11 mouse cellular contexts compared by ENCODE assay signal in the genomic region with DNA sequence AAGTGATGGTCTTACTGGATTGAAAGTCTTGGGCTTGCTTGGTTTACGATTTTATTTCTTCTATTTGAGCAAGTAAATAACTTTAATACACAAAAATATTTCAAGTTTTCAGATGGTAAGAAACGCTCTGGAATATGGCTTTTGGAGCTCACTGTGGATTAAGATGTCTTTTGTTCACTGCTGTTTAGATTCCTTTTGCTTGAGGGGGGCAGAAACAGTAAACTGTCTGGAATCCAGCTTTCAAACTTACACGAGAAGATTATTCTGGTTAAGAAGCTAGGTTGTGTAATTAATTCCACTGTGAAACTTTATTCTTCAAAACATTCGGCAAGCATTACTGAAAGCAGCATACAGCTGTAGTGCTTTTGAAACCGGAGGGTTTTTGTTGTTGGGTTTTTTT. TPM values are rescaled to one million over a fixed set of nuclear protein-coding genes. Genes with fewer than 3 reads are reported as not detected.
DNase-seq lines count a peak whose midpoint lies in the region; ATAC-seq and TF ChIP-seq lines count a peak whose summit lies in the region.
"Had no signal": no experiment of that assay in that cellular context is flagged by ENCODE, and none has a peak within 500 bp of the region (broad histone marks: within the 10 kb centered on the region; RNA-seq: fewer than 3 reads in every experiment).

No protein-coding gene starts in this region.

- no peak for TF ChIP-seq CTCF in left cerebral cortex, adult 2 months (IDR thresholded peaks at IDR 0.05)

- H3K36me3 ChIP-seq in embryonic facial prominence, embryonic 13.5 days: peaks cover 14% of the 10 kb centered on the region
- peaks cover 11% of the 10 kb centered on the region for H3K36me3 ChIP-seq in hindbrain, embryonic 13.5 days
- peaks cover 26% of the 10 kb centered on the region for H3K36me3 ChIP-seq in myocyte (ENCODE audit: control insufficient read depth, insufficient read depth)
- peaks cover 4% of the 10 kb centered on the region; the same call in 1 of the 2 replicates for H3K36me3 ChIP-seq in heart, embryonic 11.5 days (ENCODE audit: control insufficient read depth, insufficient read depth, low read length)

- no peak for ATAC-seq in embryonic facial prominence, embryonic 13.5 days (ENCODE audit: insufficient number of reproducible peaks, insufficient read depth, low FRiP score, low TSS enrichment, low read depth)
- no peak for ATAC-seq in hindbrain, embryonic 13.5 days (ENCODE audit: low FRiP score)
- no peak for ATAC-seq in heart, embryonic 11.5 days (replicated peaks; ENCODE audit: insufficient number of reproducible peaks, low FRiP score, low TSS enrichment)
- ATAC-seq: intestine, postnatal 0 days had no signal

- no peak for TF ChIP-seq POLR2A in myocyte (IDR thresholded peaks at IDR 0.05; ENCODE audit: insufficient read length, low read depth)

- H3K27me3 ChIP-seq in embryonic facial prominence, embryonic 13.5 days: peaks cover 5% of the 10 kb centered on the region; the same call in 1 of the 2 replicates
- no peaks in the 10 kb centered on the region for H3K27me3 ChIP-seq in hindbrain, embryonic 13.5 days
- no peaks in the 10 kb centered on the region for H3K27me3 ChIP-seq in myocyte (ENCODE audit: control insufficient read depth, insufficient read depth, insufficient read length)
- no peaks in the 10 kb centered on the region for H3K27me3 ChIP-seq in heart, embryonic 11.5 days (ENCODE audit: control insufficient read depth, insufficient read depth, low read length)

- H3K27ac ChIP-seq in left cerebral cortex, adult 2 months: peak overlapping the region; percentile 91
- H3K27ac ChIP-seq in embryonic facial prominence, embryonic 13.5 days: no peak overlapping the region; the same call in 1 of the 2 replicates
- H3K27ac ChIP-seq in hindbrain, embryonic 13.5 days: peak overlapping the region; percentile 71; the same call in 1 of the 2 replicates
- H3K27ac ChIP-seq in heart, embryonic 11.5 days (ENCODE audit: low read depth, low read length): no peak overlapping the region

- H3K9ac ChIP-seq in embryonic facial prominence, embryonic 13.5 days: no peak overlapping the region
- peak overlapping the region; percentile 67 for H3K9ac ChIP-seq in hindbrain, embryonic 13.5 days
- H3K9ac ChIP-seq in heart, embryonic 11.5 days (ENCODE audit: low read depth, low read length): no peak overlapping the region

- H3K4me2 ChIP-seq in embryonic facial prominence, embryonic 13.5 days: peak overlapping the region; percentile 87
- peak overlapping the region; percentile 88 for H3K4me2 ChIP-seq in hindbrain, embryonic 13.5 days
- H3K4me2 ChIP-seq in myocyte (ENCODE audit: low read depth): peak overlapping the region; percentile 91
- no peak overlapping the region for H3K4me2 ChIP-seq in heart, embryonic 11.5 days

- intact Hi-C loops in left cerebral cortex, adult 2 months (cut with DNase I): loop anchor here (2.0 to 10.0 kb wide), 7 partner anchors 177 to 568 kb away; a partner anchor contains a TSS

- H3K4me1 ChIP-seq in embryonic facial prominence, embryonic 13.5 days: peaks cover 55% of the 10 kb centered on the region
- H3K4me1 ChIP-seq in hindbrain, embryonic 13.5 days (replicated peaks): peaks cover 61% of the 10 kb centered on the region
- H3K4me1 ChIP-seq in heart, embryonic 11.5 days (ENCODE audit: control insufficient read depth, insufficient read depth, low read length): peaks cover 22% of the 10 kb centered on the region

- peak overlapping the region; percentile 75 for H3K4me3 ChIP-seq in left cerebral cortex, adult 2 months
- peak overlapping the region; percentile 26 for H3K4me3 ChIP-seq in embryonic facial prominence, embryonic 13.5 days
- H3K4me3 ChIP-seq in hindbrain, embryonic 13.5 days: peak overlapping the region; percentile 76
- H3K4me3 ChIP-seq in myocyte: peak overlapping the region; percentile 85
- no peak overlapping the region for H3K4me3 ChIP-seq in heart, embryonic 11.5 days (ENCODE audit: low read depth, low read length)

- 24% methylated on average over 5 of the region's 5 CpGs for WGBS in embryonic facial prominence, embryonic 13.5 days
- 16% methylated on average over 5 of the region's 5 CpGs for whole genome bisulfite sequencing in hindbrain, embryonic 13.5 days
- WGBS in heart, embryonic 11.5 days (ENCODE audit: insufficient replicate concordance): 58% methylated on average over 5 of the region's 5 CpGs

- peaks cover 71% of the 10 kb centered on the region for H3K79me2 ChIP-seq in myocyte (ENCODE audit: control insufficient read depth, insufficient read depth)

- H3ac ChIP-seq in myocyte (ENCODE audit: control insufficient read depth, insufficient read length): no peak overlapping the region

- no peaks in the 10 kb centered on the region for H3K9me3 ChIP-seq in embryonic facial prominence, embryonic 13.5 days
- H3K9me3 ChIP-seq in hindbrain, embryonic 13.5 days: no peaks in the 10 kb centered on the region
- no peaks in the 10 kb centered on the region for H3K9me3 ChIP-seq in heart, embryonic 11.5 days (replicated peaks; ENCODE audit: control insufficient read depth, low read length)

- DNase-seq in left cerebral cortex, adult 2 months (ENCODE audit: extremely low spot score in 1 of 2, low spot score in 2 of 2): peak in 1 of 2 experiments; percentile 3
- no peak for DNase-seq in left cerebral cortex, adult 9 months (ENCODE audit: low spot score in 2 of 2)
- DNase-seq in urinary bladder, postnatal 36 days (ENCODE audit: low spot score in 2 of 2): no peak
- no peak for DNase-seq in spleen, postnatal 10 days (ENCODE audit: low spot score in 2 of 2)
- DNase-seq: lung, adult 2 months; right cerebral cortex, postnatal 25 days had no signal

TF ChIP-seq in myocyte, 11 proteins besides CTCF, POLR2A, EP300 and RAD21:
- TF ChIP-seq TCF12 (IDR thresholded peaks at IDR 0.05; ENCODE audit: insufficient read depth, poor library complexity, severe bottlenecking): no peak
- no peak for TF ChIP-seq POLR2AphosphoS2 (IDR thresholded peaks at IDR 0.05; ENCODE audit: insufficient read length, low read depth)
- no peak for TF ChIP-seq E2F4 (IDR thresholded peaks at IDR 0.05; ENCODE audit: insufficient read depth)
- no peak for TF ChIP-seq MYOD1 (IDR thresholded peaks at IDR 0.05; ENCODE audit: control insufficient read depth in 1 of 3, insufficient read length in 2 of 3, low read depth in 2 of 3)
- no peak for TF ChIP-seq USF1 (IDR thresholded peaks at IDR 0.05; ENCODE audit: low read depth)
- TF ChIP-seq TCF3 (IDR thresholded peaks at IDR 0.05; ENCODE audit: insufficient read length, low read depth): no peak
- no peak for TF ChIP-seq CEBPB (IDR thresholded peaks at IDR 0.05; ENCODE audit: insufficient read depth, poor library complexity, severe bottlenecking)
- TF ChIP-seq MYOG (IDR thresholded peaks at IDR 0.05; ENCODE audit: control insufficient read depth in 1 of 3, insufficient read depth in 1 of 3, insufficient read length in 2 of 3, low read depth in 2 of 3): no peak
- TF ChIP-seq REST (IDR thresholded peaks at IDR 0.05; ENCODE audit: insufficient read depth, insufficient read length): no peak
- TF ChIP-seq SRF (IDR thresholded peaks at IDR 0.05; ENCODE audit: control insufficient read depth, insufficient read length, low read depth): no peak
- no peak for TF ChIP-seq MAX (IDR thresholded peaks at IDR 0.05; ENCODE audit: low read depth)

RNA-seq across cellular contexts. Expression of a gene that starts 2.8 kb away (rescaled TPM):
- total RNA-seq in left cerebral cortex, adult 2 months (2021): 100 to 1,000 TPM; 351 to 386 TPM
- 2.5 and 3.9 TPM in 2 replicates for polyA plus RNA-seq in embryonic facial prominence, embryonic 13.5 days (2015; fragmentation: Nextera tagmentation; extraction: Ambion mirVana)
- polyA plus RNA-seq in hindbrain, embryonic 13.5 days (2015; fragmentation: Nextera tagmentation; extraction: Ambion mirVana): 11.5 and 14.2 TPM in 2 replicates
- polyA plus RNA-seq in myocyte (2012; fragmentation: generic; extraction: Trizol): 54.3 TPM
- 3.0 and 3.2 TPM in 2 replicates for polyA plus RNA-seq in heart, embryonic 11.5 days (2014; fragmentation: Nextera tagmentation; extraction: Ambion mirVana)

Comparison
In these comparisons a context has a peak if more than half of its experiments do, and no peak if none do; other contexts are left out.
1. H3K27ac ChIP-seq: peak in left cerebral cortex, adult 2 months (single experiment) and hindbrain, embryonic 13.5 days (single experiment); none in embryonic facial prominence, embryonic 13.5 days (single experiment) and heart, embryonic 11.5 days (single experiment).